In genomic region chr19:5085145-5085863, GRCm38 (mm10) we compare ENCODE assay signal across 7 mouse cellular contexts. TPM values are rescaled to one million over a fixed set of nuclear protein-coding genes. Genes with fewer than 3 reads are reported as not detected.
A peak's percentile ranks its signal among the peaks of the same experiment; 100 is the strongest.
DNase-seq lines count a peak whose midpoint lies in the region.

TSS of gene Tmem151a (minus strand) at chr19:5085531.

- H3K4me3 ChIP-seq in hindbrain, embryonic 10.5 days = peak within 1 kb of the TSS; percentile 57
- H3K4me3 ChIP-seq in megakaryocyte, embryonic 14.5 days (replicated peaks) = peak within 1 kb of the TSS; percentile 85

- DNase-seq in urinary bladder, postnatal 14 days (ENCODE audit: low spot score) = peak; percentile 59
- DNase-seq in urinary bladder, postnatal 10 days (ENCODE audit: low spot score) = no peak
- DNase-seq in cerebellum, adult 9-11 months = peak; percentile 84
- DNase-seq in hindbrain, embryonic 10.5 days (ENCODE audit: low spot score) = no peak
- no peak for DNase-seq in layer of hippocampus, postnatal 14 days (ENCODE audit: low spot score in 2 of 2)
- no peak for DNase-seq in adipocyte (ENCODE audit: low spot score)

- H3K27ac ChIP-seq in hindbrain, embryonic 10.5 days = peak within 1 kb of the TSS; percentile 30; the same call in 1 of the 2 replicates

- H3K4me1 ChIP-seq in hindbrain, embryonic 10.5 days (replicated peaks) = peaks cover 36% of the 10 kb centered on the region
- peaks cover 45% of the 10 kb centered on the region for H3K4me1 ChIP-seq in megakaryocyte, embryonic 14.5 days

- H3K9me3 ChIP-seq in hindbrain, embryonic 10.5 days = no peaks in the 10 kb centered on the region
- H3K9me3 ChIP-seq in megakaryocyte, embryonic 14.5 days = no peaks in the 10 kb centered on the region

- peaks cover 63% of the 10 kb centered on the region for H3K27me3 ChIP-seq in hindbrain, embryonic 10.5 days (ENCODE audit: insufficient read depth, poor library complexity, severe bottlenecking)
- peaks cover 60% of the 10 kb centered on the region for H3K27me3 ChIP-seq in megakaryocyte, embryonic 14.5 days (replicated peaks)

- under 1% methylated on average over 69 of the region's 69 CpGs for WGBS in hindbrain, embryonic 10.5 days

- H3K36me3 ChIP-seq in hindbrain, embryonic 10.5 days = peaks cover 10% of the 10 kb centered on the region
- H3K36me3 ChIP-seq in megakaryocyte, embryonic 14.5 days (replicated peaks; ENCODE audit: low read length) = peaks cover 9% of the 10 kb centered on the region

RNA-seq across cellular contexts. Expression of gene Tmem151a, which starts in this region (rescaled TPM):
- polyA plus RNA-seq in hindbrain, embryonic 10.5 days (2016; fragmentation: Nextera tagmentation; extraction: Ambion mirVana) = 1.5 and 1.8 TPM in 2 replicates
- 100 to 1,000 TPM; 133 to 135 TPM for total RNA-seq in layer of hippocampus, postnatal 14 days (2021)
- 0.32 TPM in 1 of 2 replicates, not detected in the other for polyA plus RNA-seq in megakaryocyte, embryonic 14.5 days (2012; ENCODE audit: insufficient read depth, low replicate concordance)

Comparison
In these comparisons a context has a peak if more than half of its experiments do, and no peak if none do; other contexts are left out.
1. DNase-seq: peak in urinary bladder, postnatal 14 days (single experiment) and cerebellum, adult 9-11 months (single experiment); none in urinary bladder, postnatal 10 days (single experiment), hindbrain, embryonic 10.5 days (single experiment), layer of hippocampus, postnatal 14 days (0 of 2) and adipocyte (single experiment).